Mouse (Mus musculus) thymus, postnatal 36 days (tissue): ENCODE data around the gene Slc22a5.
A peak's percentile ranks its signal among the peaks of the same experiment; 100 is the strongest.

Experiments used
- DNase-seq, 2 experiments: peaks; one replicate each; pipeline ENCODE4 v3.0.0; 2022; ENCODE audit warnings: mixed read lengths in 2 of 2

The Slc22a5 gene

GRCm38 (mm10) chr11:53839147-53839546, 52.3 kb downstream of the Slc22a5 start:
- DNase-seq: peak; percentile 62 to 81

- DNase-seq: no peak
These were observed 53.7 kb downstream of the Slc22a5 start for GRCm38 (mm10) chr11:53837731-53838130.

DNA sequence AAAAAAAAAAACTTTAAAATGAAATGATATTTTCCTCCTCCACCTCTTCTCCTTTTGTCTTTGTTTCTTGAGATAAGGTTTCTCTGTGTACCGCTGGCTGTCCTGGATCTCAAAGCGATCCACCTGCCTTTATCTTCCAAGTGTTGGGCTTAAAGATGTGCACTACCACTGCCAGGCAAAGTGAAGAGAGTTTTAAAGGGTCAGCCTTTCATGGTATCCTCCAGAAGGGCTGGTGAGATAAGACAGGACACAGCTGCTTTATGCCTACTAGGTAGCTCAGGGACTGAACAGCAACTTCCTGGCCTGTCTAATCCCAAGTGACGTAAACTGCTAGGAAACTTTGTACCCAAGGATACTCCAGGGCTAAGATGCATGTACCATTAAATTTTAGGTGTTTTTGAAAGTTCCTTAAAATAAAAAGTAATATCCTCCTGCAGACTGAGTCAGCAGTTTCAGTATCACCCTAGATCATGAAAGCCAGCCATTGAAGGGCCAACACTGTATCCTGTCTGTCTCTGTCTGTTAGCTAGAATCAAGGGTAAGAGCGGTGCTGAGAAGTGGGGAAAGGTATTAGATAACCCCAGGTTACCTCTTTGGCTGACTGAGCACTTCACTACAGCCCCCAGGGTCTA, 56.0 kb downstream of the Slc22a5 start:
- no peak for DNase-seq

GRCm38 (mm10) chr11:53825409-53825808, 66.1 kb downstream of the Slc22a5 start:
- no peak for DNase-seq

GRCm38 (mm10) chr11:53821945-53822338, 69.5 kb downstream of the Slc22a5 start:
- DNase-seq: no peak

DNA sequence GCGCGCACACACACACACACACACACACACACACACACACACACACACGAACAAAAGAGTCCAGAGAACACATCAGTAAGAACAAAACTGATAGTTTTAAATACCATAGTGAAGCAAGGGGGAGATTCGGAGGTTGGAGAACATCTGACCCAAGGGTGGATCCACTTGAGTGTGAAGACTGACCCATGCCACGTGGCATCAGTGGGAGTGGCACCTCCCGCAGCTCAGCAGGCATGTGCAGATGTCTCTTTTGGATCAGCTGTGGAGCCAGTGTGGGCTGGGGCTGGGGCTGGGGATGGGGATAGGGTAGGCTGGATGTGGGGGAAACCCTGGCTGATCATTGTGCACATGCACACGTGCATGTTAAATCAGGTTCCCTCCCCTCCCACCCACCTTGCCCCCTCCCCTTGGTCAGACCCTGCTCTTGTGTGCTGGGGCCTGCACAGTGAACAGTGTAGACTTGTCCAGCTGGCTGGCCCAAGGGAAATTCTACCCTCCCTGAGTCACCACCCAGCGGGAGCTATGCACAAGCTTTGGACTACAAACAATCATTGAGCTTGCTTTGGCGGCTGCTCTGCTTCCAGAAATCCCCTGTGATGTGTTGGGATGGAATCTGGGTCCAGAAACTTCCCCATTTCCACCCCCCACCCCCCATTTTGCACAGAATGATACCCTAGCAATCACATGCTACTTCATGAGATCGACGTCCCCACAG, 70.1 kb downstream of the Slc22a5 start:
- no peak for DNase-seq

DNA sequence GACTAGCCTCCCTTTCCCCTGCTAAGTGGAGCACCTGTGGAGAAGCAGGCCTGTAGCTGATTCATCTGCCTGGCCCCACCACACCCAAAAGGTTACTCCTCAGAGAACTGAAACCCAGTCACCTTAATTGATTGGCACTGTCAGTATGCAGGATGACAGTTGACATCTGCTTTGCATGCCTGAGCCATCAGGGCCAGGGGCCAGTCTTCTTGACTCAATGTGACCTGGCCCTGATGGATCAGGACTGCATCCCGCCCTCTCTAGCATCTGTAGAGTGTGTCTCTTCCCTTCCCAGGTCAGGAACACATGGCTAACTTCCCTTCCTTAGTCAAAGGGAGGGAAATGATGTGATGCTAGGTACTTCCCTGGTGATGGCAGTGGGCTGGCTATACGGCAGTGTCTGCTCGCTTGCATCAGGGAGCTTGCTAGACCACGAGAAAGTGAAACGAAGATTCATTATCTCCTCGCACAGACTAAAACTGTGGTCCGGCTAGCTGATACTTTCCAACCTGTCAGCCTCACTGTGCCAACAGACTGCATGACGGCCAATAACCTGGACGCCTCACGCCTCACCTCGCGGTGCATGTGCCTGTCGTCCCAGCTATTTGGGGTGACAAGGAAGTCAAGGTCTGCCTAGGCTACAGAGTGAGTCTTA, 70.8 kb downstream of the Slc22a5 start:
- DNase-seq: no peak

DNA sequence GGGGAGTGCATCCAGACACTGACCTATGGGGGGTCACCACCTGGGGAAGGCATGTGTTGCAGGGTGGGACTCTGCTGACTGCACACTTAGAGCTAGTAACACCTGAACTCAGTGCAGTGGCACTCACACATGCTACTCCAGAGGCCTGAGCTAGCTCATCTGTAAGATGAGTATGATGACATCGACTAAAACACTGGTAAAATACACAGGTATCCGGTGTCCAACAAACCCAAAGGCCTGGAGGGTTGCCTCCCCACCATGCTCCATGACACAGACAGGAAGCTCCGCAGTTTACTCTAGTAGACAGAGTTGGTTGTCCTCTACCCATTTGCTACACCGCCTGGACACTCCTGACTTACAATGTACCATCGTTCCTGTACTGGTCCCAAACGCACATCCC, 71.9 kb downstream of the Slc22a5 start:
- DNase-seq: no peak

- no peak for DNase-seq
These were observed 72.7 kb downstream of the Slc22a5 start for GRCm38 (mm10) chr11:53818794-53819193.

- no peak for DNase-seq
These were observed 74.6 kb downstream of the Slc22a5 start for GRCm38 (mm10) chr11:53816841-53817375.

DNA sequence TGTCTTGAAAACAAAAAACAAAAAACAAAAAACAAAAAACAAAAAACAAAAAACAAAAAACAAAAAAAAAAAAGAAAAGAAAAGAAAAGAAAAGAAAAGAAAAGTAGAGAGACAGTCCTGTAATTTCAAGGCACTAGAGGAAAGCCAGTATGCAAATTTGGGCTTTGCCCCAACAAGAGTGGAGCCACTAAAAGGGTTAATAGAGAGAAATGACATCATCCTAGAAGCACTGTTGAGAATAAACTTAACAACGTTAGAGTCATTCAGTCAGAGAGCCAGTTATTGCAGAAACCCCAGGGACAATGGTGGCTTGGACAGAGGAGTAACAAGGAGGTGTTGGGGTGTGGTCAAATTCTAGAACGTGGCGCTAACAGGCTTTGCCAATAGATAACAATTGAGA, 76.7 kb downstream of the Slc22a5 start:
- no peak for DNase-seq
